Mouse (Mus musculus): ENCODE measurements around the gene Arhgap18.

The Arhgap18 gene

GRCm38 (mm10) chr10:26857583-26857982, 104.4 kb downstream of the Arhgap18 start:
- TF ChIP-seq NANOG (IDR thresholded peaks at IDR 0.05; ENCODE audit: borderline replicate concordance, low read length) (no peak), POU5F1 (IDR thresholded peaks at IDR 0.05; ENCODE audit: borderline replicate concordance, low read length) (no peak), CTCF (conservative IDR thresholded peaks at IDR 0.05; ENCODE audit: low read length) (no peak)
- no peaks in the 10 kb centered on the region for H3K4me1 ChIP-seq (replicated peaks; ENCODE audit: low read depth, low read length)
- no peaks in the 10 kb centered on the region for H3K9me3 ChIP-seq (ENCODE audit: low read length)
- H3K4me3 ChIP-seq (replicated peaks; ENCODE audit: low read length) = no peak overlapping the region
- H3K36me3 ChIP-seq (ENCODE audit: insufficient read depth, low read length) = no peaks in the 10 kb centered on the region
- H3K27me3 ChIP-seq (ENCODE audit: insufficient read depth, low read length) = no peaks in the 10 kb centered on the region

- no peaks in the 10 kb centered on the region for H3K36me3 ChIP-seq (ENCODE audit: insufficient read depth, low read length)
- no peak for TF ChIP-seq CTCF (conservative IDR thresholded peaks at IDR 0.05; ENCODE audit: low read length)
- no peak for TF ChIP-seq POU5F1 (IDR thresholded peaks at IDR 0.05; ENCODE audit: borderline replicate concordance, low read length)
- no peak for TF ChIP-seq NANOG (IDR thresholded peaks at IDR 0.05; ENCODE audit: borderline replicate concordance, low read length)
- no peaks in the 10 kb centered on the region for H3K9me3 ChIP-seq (ENCODE audit: low read length)
- no peak overlapping the region for H3K4me3 ChIP-seq (replicated peaks; ENCODE audit: low read length)
- no peaks in the 10 kb centered on the region for H3K4me1 ChIP-seq (replicated peaks; ENCODE audit: low read depth, low read length)
- no peaks in the 10 kb centered on the region for H3K27me3 ChIP-seq (ENCODE audit: insufficient read depth, low read length)
Measured at GRCm38 (mm10) chr10:26858537-26858936, 105.3 kb downstream of the Arhgap18 start.

- Histone ChIP-seq H3K4me3 (replicated peaks; ENCODE audit: low read length) (no peak overlapping the region), H3K9me3 (ENCODE audit: low read length) (no peaks in the 10 kb centered on the region), H3K36me3 (ENCODE audit: insufficient read depth, low read length) (no peaks in the 10 kb centered on the region), H3K4me1 (replicated peaks; ENCODE audit: low read depth, low read length) (no peaks in the 10 kb centered on the region), H3K27me3 (ENCODE audit: insufficient read depth, low read length) (no peaks in the 10 kb centered on the region)
- TF ChIP-seq CTCF (conservative IDR thresholded peaks at IDR 0.05; ENCODE audit: low read length) (no peak), POU5F1 (IDR thresholded peaks at IDR 0.05; ENCODE audit: borderline replicate concordance, low read length) (no peak), NANOG (IDR thresholded peaks at IDR 0.05; ENCODE audit: borderline replicate concordance, low read length) (no peak)
Measured at GRCm38 (mm10) chr10:26861231-26861630, 108.0 kb downstream of the Arhgap18 start.

- Histone ChIP-seq H3K4me1 (replicated peaks; ENCODE audit: low read depth, low read length) (no peaks in the 10 kb centered on the region), H3K27me3 (ENCODE audit: insufficient read depth, low read length) (no peaks in the 10 kb centered on the region), H3K36me3 (ENCODE audit: insufficient read depth, low read length) (no peaks in the 10 kb centered on the region), H3K4me3 (replicated peaks; ENCODE audit: low read length) (no peak overlapping the region), H3K9me3 (ENCODE audit: low read length) (no peaks in the 10 kb centered on the region)
- TF ChIP-seq NANOG (IDR thresholded peaks at IDR 0.05; ENCODE audit: borderline replicate concordance, low read length) (no peak), CTCF (conservative IDR thresholded peaks at IDR 0.05; ENCODE audit: low read length) (no peak), POU5F1 (IDR thresholded peaks at IDR 0.05; ENCODE audit: borderline replicate concordance, low read length) (no peak)
Measured at GRCm38 (mm10) chr10:26862207-26862606, 109.0 kb downstream of the Arhgap18 start.

GRCm38 (mm10) chr10:26863982-26864381, 110.8 kb downstream of the Arhgap18 start:
- TF ChIP-seq NANOG (IDR thresholded peaks at IDR 0.05; ENCODE audit: borderline replicate concordance, low read length) = no peak
- no peak for TF ChIP-seq CTCF (conservative IDR thresholded peaks at IDR 0.05; ENCODE audit: low read length)
- H3K27me3 ChIP-seq (ENCODE audit: insufficient read depth, low read length) = no peaks in the 10 kb centered on the region
- H3K4me3 ChIP-seq (replicated peaks; ENCODE audit: low read length) = no peak overlapping the region
- H3K9me3 ChIP-seq (ENCODE audit: low read length) = no peaks in the 10 kb centered on the region
- H3K36me3 ChIP-seq (ENCODE audit: insufficient read depth, low read length) = no peaks in the 10 kb centered on the region
- no peaks in the 10 kb centered on the region for H3K4me1 ChIP-seq (replicated peaks; ENCODE audit: low read depth, low read length)

GRCm38 (mm10) chr10:26870802-26871201, 117.6 kb downstream of the Arhgap18 start:
- Histone ChIP-seq H3K9me3 (ENCODE audit: low read length) (no peaks in the 10 kb centered on the region), H3K36me3 (ENCODE audit: insufficient read depth, low read length) (no peaks in the 10 kb centered on the region), H3K27me3 (ENCODE audit: insufficient read depth, low read length) (no peaks in the 10 kb centered on the region), H3K4me3 (replicated peaks; ENCODE audit: low read length) (no peak overlapping the region), H3K4me1 (replicated peaks; ENCODE audit: low read depth, low read length) (peaks cover 2% of the 10 kb centered on the region; the same call in 1 of the 2 replicates)
- TF ChIP-seq NANOG (IDR thresholded peaks at IDR 0.05; ENCODE audit: borderline replicate concordance, low read length) (no peak), POU5F1 (IDR thresholded peaks at IDR 0.05; ENCODE audit: borderline replicate concordance, low read length) (no peak), CTCF (conservative IDR thresholded peaks at IDR 0.05; ENCODE audit: low read length) (no peak)

- Histone ChIP-seq H3K4me1 (replicated peaks; ENCODE audit: low read depth, low read length) (peaks cover 8% of the 10 kb centered on the region), H3K36me3 (ENCODE audit: insufficient read depth, low read length) (no peaks in the 10 kb centered on the region), H3K9me3 (ENCODE audit: low read length) (no peaks in the 10 kb centered on the region), H3K4me3 (replicated peaks; ENCODE audit: low read length) (no peak overlapping the region), H3K27me3 (ENCODE audit: insufficient read depth, low read length) (no peaks in the 10 kb centered on the region)
- no peak for TF ChIP-seq POU5F1 (IDR thresholded peaks at IDR 0.05; ENCODE audit: borderline replicate concordance, low read length)
- TF ChIP-seq CTCF (conservative IDR thresholded peaks at IDR 0.05; ENCODE audit: low read length) = no peak
Measured at GRCm38 (mm10) chr10:26877309-26877708, 124.1 kb downstream of the Arhgap18 start.

GRCm38 (mm10) chr10:26878924-26879600, 125.8 kb downstream of the Arhgap18 start:
- Histone ChIP-seq H3K4me1 (replicated peaks; ENCODE audit: low read depth, low read length) (peaks cover 8% of the 10 kb centered on the region), H3K9me3 (ENCODE audit: low read length) (no peaks in the 10 kb centered on the region), H3K36me3 (ENCODE audit: insufficient read depth, low read length) (no peaks in the 10 kb centered on the region), H3K4me3 (replicated peaks; ENCODE audit: low read length) (no peak overlapping the region), H3K27me3 (ENCODE audit: insufficient read depth, low read length) (no peaks in the 10 kb centered on the region)
- TF ChIP-seq NANOG (IDR thresholded peaks at IDR 0.05; ENCODE audit: borderline replicate concordance, low read length) (no peak), POU5F1 (IDR thresholded peaks at IDR 0.05; ENCODE audit: borderline replicate concordance, low read length) (no peak), CTCF (conservative IDR thresholded peaks at IDR 0.05; ENCODE audit: low read length) (no peak)

- H3K36me3 ChIP-seq (ENCODE audit: insufficient read depth, low read length) = no peaks in the 10 kb centered on the region
- H3K4me3 ChIP-seq (replicated peaks; ENCODE audit: low read length) = no peak overlapping the region
- no peaks in the 10 kb centered on the region for H3K4me1 ChIP-seq (replicated peaks; ENCODE audit: low read depth, low read length)
- H3K27me3 ChIP-seq (ENCODE audit: insufficient read depth, low read length) = no peaks in the 10 kb centered on the region
- no peaks in the 10 kb centered on the region for H3K9me3 ChIP-seq (ENCODE audit: low read length)
- TF ChIP-seq POU5F1 (IDR thresholded peaks at IDR 0.05; ENCODE audit: borderline replicate concordance, low read length) = no peak
- no peak for TF ChIP-seq CTCF (conservative IDR thresholded peaks at IDR 0.05; ENCODE audit: low read length)
Measured at GRCm38 (mm10) chr10:26884949-26885348, 131.7 kb downstream of the Arhgap18 start.

Measured in E14TG2a.4 (cell line).